Mouse (Mus musculus) induced T-regulatory cell, adult 2 months (primary cell): ENCODE results near the gene Il24.
A peak's percentile ranks its signal among the peaks of the same experiment; 100 is the strongest.

Experiments used
- DNase-seq: peaks from one replicate; pipeline ENCODE4 v3.0.0-alpha.2; 2012; ENCODE audit warnings: low read depth

Gene Il24

GRCm38 (mm10) chr1:130850405-130850804, 36.8 kb downstream of the Il24 start:
- peak; percentile 11 for DNase-seq

- no peak for DNase-seq
Observed at GRCm38 (mm10) chr1:130849530-130850214, 37.6 kb downstream of the Il24 start.

GRCm38 (mm10) chr1:130844516-130844915, 42.7 kb downstream of the Il24 start:
- no peak for DNase-seq

GRCm38 (mm10) chr1:130841621-130842020, 45.6 kb downstream of the Il24 start:
- no peak for DNase-seq

GRCm38 (mm10) chr1:130840599-130841379, 46.5 kb downstream of the Il24 start:
- no peak for DNase-seq

GRCm38 (mm10) chr1:130838288-130838687, 49.0 kb downstream of the Il24 start:
- peak; percentile 82 for DNase-seq

- no peak for DNase-seq
Observed at GRCm38 (mm10) chr1:130835161-130835936, 51.9 kb downstream of the Il24 start.

GRCm38 (mm10) chr1:130832230-130833149, 54.8 kb downstream of the Il24 start:
- no peak for DNase-seq
